Mouse (Mus musculus) hindbrain, postnatal 0 days (tissue): ENCODE results near the gene Mpzl1. TPM values are rescaled to one million over a fixed set of nuclear protein-coding genes. Genes with fewer than 3 reads are reported as not detected.

Experiments used
- ATAC-seq: fragments of 200-750 bp; cut with Nextera tagmentation; 2 replicates; pipeline ENCODE4 v1.8.0; 2017; ENCODE audit warnings: mild to moderate bottlenecking, moderate TSS enrichment, moderate library complexity
- DNase-seq: peaks from one replicate; pipeline ENCODE4 v3.0.0-alpha.2; 2015; ENCODE audit warnings: low spot score
- H3K27ac ChIP-seq: fragments of 300-500 bp; sonication (generic); 2 replicates; pipeline ENCODE4 v1.5.1; 2014; ENCODE audit warnings: mild to moderate bottlenecking
- H3K27me3 ChIP-seq: fragments of 300-500 bp; sonication (generic); 2 replicates; pipeline ENCODE4 v1.6.1; 2014; ENCODE audit warnings: low read length, mixed read lengths; ENCODE audit not compliant: insufficient read depth
- H3K36me3 ChIP-seq: fragments of 300-500 bp; sonication (generic); 2 replicates; pipeline ENCODE4 v1.6.1; 2014; ENCODE audit warnings: low read length, mixed read lengths; ENCODE audit not compliant: insufficient read depth
- H3K4me1 ChIP-seq: fragments of 300-500 bp; sonication (generic); 2 replicates; pipeline ENCODE4 v1.6.1; 2014; ENCODE audit warnings: antibody characterized with exemption, low read length, mixed read lengths; ENCODE audit not compliant: insufficient read depth
- H3K4me2 ChIP-seq: fragments of 300-500 bp; sonication (generic); 2 replicates; pipeline ENCODE4 v1.6.1; 2014; ENCODE audit warnings: low read depth, mild to moderate bottlenecking, low read length, moderate library complexity, mixed read lengths
- H3K4me3 ChIP-seq: fragments of 300-500 bp; sonication (generic); 2 replicates; pipeline ENCODE4 v1.5.1; 2014; ENCODE audit warnings: low read length
- H3K9ac ChIP-seq: fragments of 300-500 bp; sonication (generic); replicated peaks from 2 replicates; pipeline ENCODE4 v1.6.1; 2014; ENCODE audit warnings: mild to moderate bottlenecking, low read length, moderate library complexity, mixed read lengths
- H3K9me3 ChIP-seq: fragments of 300-500 bp; sonication (generic); 2 replicates; pipeline ENCODE4 v1.6.1; 2016; ENCODE audit warnings: low read length, mixed read lengths
- CTCF ChIP-seq: IDR thresholded peaks from 2 replicates; pipeline ENCODE4 v1.5.1; 2016; ENCODE audit warnings: antibody characterized with exemption, control low read depth, low read depth
- WGBS: fragments of 180-500 bp; shearing (Covaris S2); extraction: QIAGEN DNeasy Blood & Tissue Kit; methylation state at CpG from one replicate; pipeline ENCODE4 v1.1.7; 2014; 5-methylcytosine and 5-hydroxymethylcytosine counted together
- polyA plus RNA-seq: library from polyadenylated mRNA; unstranded; fragments of >200 nt; fragmentation: Nextera tagmentation; extraction: Ambion mirVana; gene quantifications from 2 replicates; pipeline ENCODE4 v1.2.1, GENCODE M21; 2015
- total RNA-seq: library from RNA; depleted of rRNA; stranded (reverse); fragments of >200 nt; gene quantifications from 2 replicates; pipeline ENCODE4 v1.2.3, GENCODE M21; 2014

The Mpzl1 gene
- total and polyA plus RNA-seq, 2 experiments from 2014 or later = 30.2 to 145 TPM

DNA sequence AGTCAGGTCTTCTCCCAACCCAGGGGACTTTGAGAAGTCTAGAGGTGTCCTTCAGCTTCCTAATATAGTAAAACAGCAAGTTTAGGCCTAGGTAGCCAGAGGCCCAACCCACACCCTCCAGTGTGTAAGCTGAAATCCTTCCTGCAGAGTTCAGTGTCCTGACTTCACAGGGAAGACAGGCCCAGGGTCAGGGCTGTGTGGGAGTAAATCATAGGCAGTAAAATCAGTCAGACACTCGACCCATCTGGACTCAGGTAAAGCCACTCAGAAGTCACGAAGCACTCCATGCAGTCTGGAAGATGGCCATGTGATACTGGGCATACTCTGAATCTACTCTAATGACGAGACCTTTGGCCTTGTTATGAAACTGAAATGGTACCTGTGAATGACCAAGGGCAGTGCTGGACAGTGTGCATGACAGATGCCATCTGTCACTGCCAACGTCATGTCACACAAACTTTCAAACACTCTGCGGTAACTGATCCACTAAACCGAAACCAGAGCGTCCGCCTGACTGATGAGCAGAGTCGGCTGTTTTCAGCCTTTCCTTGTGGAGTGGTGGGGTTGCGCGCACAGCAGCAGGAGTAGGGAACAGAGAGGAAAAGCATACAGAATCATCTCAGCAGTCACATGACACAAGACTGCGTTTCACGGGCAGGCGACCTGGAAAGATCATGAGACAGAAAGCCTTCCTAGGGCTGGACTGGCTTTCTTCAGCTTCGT, 39.5 kb downstream of the Mpzl1 start:
- WGBS = 91% methylated on average over 15 of the region's 15 CpGs
- Histone ChIP-seq H3K36me3 (peaks cover 24% of the 10 kb centered on the region), H3K4me3 (no peak overlapping the region), H3K27me3 (no peaks in the 10 kb centered on the region), H3K4me1 (no peaks in the 10 kb centered on the region), H3K27ac (no peak overlapping the region), H3K9ac (no peak overlapping the region), H3K4me2 (no peak overlapping the region), H3K9me3 (no peaks in the 10 kb centered on the region)
- no peak for ATAC-seq
- TF ChIP-seq CTCF = no peak
- DNase-seq = no peak

DNA sequence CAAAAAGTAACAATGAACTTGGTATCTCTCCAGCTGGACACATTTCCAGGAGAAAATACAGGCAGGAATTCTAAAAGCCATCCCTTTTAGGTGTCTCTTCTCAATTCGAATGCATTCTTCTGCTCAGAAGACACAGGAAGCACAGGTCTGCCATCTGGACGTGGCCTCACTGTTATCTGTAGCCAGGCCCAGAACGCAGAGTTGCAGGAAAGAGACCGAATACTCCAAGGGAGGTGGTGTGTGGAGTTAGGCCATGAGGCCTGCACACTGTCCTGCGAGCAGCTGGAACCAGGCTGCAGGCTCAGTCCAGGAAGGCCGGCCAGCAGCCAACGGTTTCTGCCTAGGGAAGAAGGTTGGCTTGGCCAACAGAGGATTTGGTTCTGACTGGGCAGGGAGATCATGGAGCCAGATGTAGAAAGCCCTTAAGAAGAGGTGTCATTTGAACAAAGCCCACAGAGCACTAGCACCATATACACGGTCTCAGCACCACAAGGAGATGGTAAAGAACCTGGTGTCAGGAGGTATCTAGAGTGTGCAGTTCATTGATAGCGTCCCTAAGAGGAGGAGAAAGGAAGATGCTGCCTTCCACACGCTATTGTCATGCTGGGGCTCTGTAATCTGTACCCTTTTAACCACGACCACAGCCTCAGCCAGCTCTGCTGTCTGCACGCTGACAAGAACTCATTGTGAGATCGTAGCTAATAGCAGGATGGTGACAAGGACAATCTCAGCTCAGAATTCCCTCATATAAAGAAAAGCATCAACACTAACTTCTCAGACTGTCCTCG, 41.8 kb downstream of the Mpzl1 start:
- Histone ChIP-seq H3K9ac (no peak overlapping the region), H3K4me2 (no peak overlapping the region), H3K27me3 (no peaks in the 10 kb centered on the region), H3K4me1 (no peaks in the 10 kb centered on the region), H3K9me3 (no peaks in the 10 kb centered on the region), H3K27ac (no peak overlapping the region), H3K36me3 (peaks cover 24% of the 10 kb centered on the region), H3K4me3 (no peak overlapping the region)
- no peak for TF ChIP-seq CTCF
- no peak for ATAC-seq
- DNase-seq = no peak
- WGBS = 92% methylated on average over 14 of the region's 14 CpGs

DNA sequence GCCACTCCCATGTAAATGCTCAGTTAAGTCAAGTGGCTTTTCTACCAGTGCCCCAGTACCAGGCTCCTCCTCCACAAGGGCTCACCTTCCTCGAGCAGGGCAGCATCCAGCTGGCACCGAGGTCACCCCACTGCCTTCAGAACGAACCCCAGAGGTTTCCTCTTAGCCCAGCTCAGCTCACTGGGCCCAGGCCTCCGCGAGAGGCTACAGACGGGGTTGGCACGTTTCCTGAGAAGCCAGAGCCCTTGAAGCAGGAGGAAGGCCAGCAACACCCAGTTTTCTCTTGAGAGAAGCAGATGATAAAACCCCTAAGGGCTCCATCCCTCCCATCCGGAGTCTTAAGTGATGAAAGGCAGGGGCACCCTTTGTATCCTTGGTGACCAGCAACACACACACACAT, 43.6 kb downstream of the Mpzl1 start:
- Histone ChIP-seq H3K4me3 (no peak overlapping the region), H3K36me3 (peaks cover 21% of the 10 kb centered on the region), H3K27me3 (no peaks in the 10 kb centered on the region), H3K9ac (no peak overlapping the region), H3K4me2 (no peak overlapping the region), H3K9me3 (no peaks in the 10 kb centered on the region), H3K27ac (no peak overlapping the region), H3K4me1 (no peaks in the 10 kb centered on the region)
- no peak for TF ChIP-seq CTCF
- ATAC-seq (no peak), DNase-seq (no peak)
- WGBS = 72% methylated on average over 8 of the region's 8 CpGs

DNA sequence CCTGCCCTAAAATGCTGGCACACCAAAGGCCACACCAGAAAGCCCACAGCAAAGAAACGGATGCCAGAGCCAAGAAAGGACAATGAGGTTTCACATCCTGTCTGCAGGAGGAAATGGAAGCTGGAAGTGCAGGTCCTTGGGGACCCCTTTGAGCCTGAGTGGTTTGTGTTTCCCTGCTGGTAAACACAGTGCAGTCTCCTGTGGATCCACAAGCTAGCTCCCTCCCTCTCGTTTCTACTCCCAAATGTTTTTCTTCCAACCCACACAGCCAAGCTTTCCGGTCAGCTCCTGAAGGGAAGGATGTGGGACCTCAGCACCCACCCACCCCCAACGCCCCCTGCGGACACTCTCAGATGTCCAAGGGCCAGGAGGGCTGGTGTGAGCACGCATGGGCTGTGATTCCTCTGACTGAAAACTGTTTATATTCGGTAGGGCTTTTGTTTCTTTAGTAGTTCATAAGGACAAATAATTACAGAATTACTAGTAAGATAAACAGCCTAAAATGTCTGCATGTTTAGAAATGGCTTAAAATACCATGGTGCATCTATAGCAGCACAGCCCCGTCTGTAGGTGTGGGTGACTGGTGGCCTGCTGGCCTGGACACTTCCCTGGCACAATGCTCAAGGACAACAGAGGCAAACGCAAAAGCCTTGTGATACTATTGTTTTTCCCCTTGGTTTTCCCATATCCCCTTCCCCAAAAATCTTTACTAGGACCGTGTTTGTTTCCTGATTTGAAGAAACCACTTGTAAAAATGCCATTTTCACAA, 44.9 kb downstream of the Mpzl1 start:
- H3K9me3 ChIP-seq = no peaks in the 10 kb centered on the region
- no peaks in the 10 kb centered on the region for H3K27me3 ChIP-seq
- H3K9ac ChIP-seq = no peak overlapping the region
- ATAC-seq (peak; percentile 72), DNase-seq (peak; percentile 59)
- H3K36me3 ChIP-seq = peaks cover 13% of the 10 kb centered on the region
- H3K4me2 ChIP-seq = no peak overlapping the region
- 54% methylated on average over 10 of the region's 10 CpGs for WGBS
- H3K27ac ChIP-seq = peak overlapping the region; percentile 17
- TF ChIP-seq CTCF = no peak
- no peaks in the 10 kb centered on the region for H3K4me1 ChIP-seq
- no peak overlapping the region for H3K4me3 ChIP-seq

DNA sequence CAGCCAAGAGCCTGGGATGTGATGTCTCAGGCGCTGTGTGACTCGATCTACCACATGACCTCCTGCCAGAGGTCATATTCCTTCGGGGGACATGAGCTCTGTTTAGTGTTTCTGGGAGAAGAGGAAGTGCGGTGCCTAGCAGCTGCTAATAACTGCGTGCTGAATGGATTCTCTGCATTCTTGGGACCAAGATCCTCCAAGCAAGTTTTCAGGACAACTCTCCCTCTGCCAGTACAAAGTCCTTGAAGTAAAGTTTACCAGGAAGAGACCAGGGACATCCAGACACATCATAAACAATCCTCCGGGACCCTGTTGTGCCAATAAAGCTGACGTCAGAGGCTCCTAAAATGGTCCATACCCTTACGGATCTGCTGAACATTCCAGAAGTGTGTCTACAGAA, 46.5 kb downstream of the Mpzl1 start:
- H3K9ac ChIP-seq = no peak overlapping the region
- peak overlapping the region; percentile 15; the same call in 1 of the 2 replicates for H3K27ac ChIP-seq
- no peaks in the 10 kb centered on the region for H3K9me3 ChIP-seq
- no peaks in the 10 kb centered on the region for H3K4me1 ChIP-seq
- H3K4me2 ChIP-seq = no peak overlapping the region
- ATAC-seq (no peak), DNase-seq (no peak)
- no peak overlapping the region for H3K4me3 ChIP-seq
- H3K36me3 ChIP-seq = peaks cover 4% of the 10 kb centered on the region; the same call in 1 of the 2 replicates
- WGBS = 68% methylated on average over 8 of the region's 8 CpGs
- no peak for TF ChIP-seq CTCF
- no peaks in the 10 kb centered on the region for H3K27me3 ChIP-seq

DNA sequence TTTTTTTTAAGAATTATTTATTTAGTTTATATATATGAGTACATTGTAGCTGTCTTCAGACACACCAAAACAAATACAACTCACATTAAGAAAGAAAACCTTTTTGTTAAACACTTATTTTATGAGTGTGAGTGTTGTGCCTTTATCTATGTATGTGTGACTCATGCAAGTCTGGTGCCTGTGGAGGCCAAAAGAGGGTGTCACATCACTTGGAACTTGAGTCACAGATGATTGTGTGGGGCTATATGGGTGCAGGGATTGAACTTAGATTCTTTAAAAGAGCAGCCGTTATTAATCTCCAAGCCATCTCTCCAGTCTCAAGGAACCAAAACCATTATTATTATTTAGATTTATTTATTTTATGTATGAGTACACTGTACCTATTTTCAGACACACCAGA, 48.0 kb downstream of the Mpzl1 start:
- Histone ChIP-seq H3K9me3 (no peaks in the 10 kb centered on the region), H3K9ac (no peak overlapping the region), H3K27ac (no peak overlapping the region), H3K4me2 (no peak overlapping the region), H3K4me3 (no peak overlapping the region), H3K27me3 (no peaks in the 10 kb centered on the region), H3K36me3 (no peaks in the 10 kb centered on the region), H3K4me1 (no peaks in the 10 kb centered on the region)
- WGBS = 88% methylated on average over 1 of the region's 1 CpGs
- ATAC-seq = no peak
- no peak for TF ChIP-seq CTCF
- no peak for DNase-seq
